Mouse (Mus musculus): Measurements from ENCODE around the gene Miox. TPM values are rescaled to one million over a fixed set of nuclear protein-coding genes. Genes with fewer than 3 reads are reported as not detected.
A peak's percentile ranks its signal among the peaks of the same experiment; 100 is the strongest.

The Miox gene
- total RNA-seq, 2 experiments from 2014 or later, result 1.8 to 3.3 TPM

DNA sequence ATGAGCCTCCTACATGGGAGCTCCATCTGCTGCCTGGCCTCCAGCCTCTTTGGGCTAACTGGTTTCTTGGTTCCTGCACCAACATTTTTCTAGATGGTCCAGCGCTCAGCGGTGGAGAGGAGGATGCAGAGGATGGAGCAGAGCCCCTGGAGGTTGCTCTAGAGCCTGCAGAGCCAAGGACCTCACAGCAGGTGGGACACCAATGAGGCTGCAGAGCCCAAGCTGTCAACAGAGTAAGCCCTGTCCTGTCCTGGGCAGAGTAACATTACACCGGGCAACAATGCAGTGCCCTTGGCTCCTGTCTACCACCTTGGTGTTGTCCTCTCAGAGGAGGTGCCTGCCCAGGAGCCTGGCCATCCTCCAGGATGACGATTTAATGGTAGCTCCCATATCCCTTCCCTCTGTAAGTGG, 30.9 kb downstream of the Miox start:
- DNase-seq, result no peak

DNA sequence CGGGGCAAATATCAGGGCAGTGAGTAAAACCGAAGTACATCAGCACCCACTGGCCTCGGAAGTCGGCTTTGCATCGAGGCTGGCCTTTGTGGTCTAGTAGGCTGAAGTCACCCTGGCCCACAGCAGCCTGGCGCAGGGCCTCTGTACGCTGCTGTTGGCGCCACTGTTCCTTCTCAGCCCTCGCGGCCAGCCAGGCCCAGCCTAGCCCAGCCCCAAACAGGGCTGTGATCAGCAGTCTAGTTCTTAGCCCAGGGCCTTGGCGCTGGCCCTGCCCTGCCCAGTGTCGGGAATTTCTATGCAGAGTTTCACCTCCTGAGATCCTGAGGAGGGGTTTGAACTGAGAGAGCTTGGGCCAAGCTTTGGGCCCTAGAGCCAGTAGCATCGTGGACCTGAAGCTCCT, 37.9 kb downstream of the Miox start:
- no peak for DNase-seq

DNA sequence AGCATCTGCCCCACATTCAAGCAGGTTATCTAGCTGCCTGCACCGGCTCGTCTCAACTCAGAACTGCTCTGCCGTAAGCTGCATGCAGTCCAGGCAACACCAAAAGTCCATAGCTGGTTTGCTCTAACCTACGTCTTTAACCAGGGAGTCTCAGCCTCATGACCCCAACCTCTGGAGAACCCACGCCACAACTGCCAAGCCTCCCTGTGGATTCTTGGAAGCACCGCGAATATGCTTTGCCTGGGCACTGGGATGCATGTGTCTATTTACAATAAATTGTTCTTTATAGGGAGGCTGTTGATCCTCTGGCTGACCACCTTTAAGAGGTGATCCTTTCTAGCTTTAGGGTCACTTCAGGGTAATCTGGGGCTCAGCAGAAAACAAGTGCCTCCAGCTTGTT, 38.3 kb downstream of the Miox start:
- no peak for DNase-seq

DNA sequence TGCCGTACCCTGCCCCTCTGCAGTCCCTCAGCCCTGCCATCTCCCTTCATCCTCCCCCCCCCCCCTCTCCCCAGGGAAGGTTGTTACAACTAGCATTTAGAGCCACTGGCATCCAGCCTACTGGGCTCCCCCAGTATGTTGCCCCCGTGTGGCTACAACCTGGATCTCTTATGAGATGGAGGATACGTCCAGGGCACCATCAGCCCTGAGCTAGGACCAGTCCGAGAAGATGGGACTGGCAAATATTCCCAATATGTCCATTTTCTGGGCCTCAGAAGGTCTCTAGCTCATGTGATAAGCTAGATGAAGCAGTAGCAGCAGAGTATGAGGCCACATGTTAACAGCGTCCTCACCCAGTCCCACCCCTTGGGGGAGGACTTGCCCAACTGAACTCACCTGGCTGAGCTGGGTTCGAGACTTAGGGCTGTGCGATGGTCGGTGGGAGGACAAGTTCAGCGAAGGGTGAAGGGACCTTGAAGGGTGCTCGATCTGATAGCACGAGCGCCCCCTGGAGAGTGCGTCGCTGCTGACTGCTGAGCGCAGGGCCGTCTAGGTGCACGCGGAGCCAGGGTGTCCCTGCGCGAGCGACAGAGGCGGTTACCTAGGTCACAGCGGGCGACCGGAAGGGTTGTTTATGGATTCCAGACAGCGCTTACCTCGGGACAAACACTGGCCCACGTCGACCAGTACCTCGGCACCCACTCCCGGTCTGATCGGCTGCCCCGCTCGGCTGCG, 39.0 kb downstream of the Miox start:
- peak; percentile 92 for DNase-seq

DNA sequence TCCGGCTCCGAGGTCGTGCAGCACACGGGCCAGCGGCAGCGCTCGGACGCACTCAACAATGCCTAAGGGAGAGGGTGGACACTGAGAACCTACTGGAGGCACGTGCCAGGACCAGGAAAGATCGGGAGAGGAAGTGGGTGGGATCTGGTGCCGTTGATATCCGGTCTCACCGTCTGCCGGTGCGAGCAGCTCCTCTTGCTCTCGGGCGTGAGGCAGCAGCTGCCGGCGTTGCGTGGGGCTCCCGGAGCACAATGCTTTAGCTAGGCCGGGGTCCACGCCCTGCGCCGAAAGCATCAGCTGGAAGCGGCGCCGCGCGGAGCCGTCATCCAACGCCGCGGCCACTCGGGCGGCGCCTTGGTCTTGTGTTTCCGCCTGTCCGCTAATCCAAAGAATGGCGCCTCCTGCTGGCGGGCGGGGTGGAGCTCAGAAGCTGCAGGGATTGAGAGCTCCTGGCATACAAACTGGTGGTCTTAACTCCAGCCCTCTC, 39.6 kb downstream of the Miox start, which contains the start of gene Sco2:
Gene Sco2, minus strand, starts transcription at position 85 of the 487 bp plus-strand sequence.
- peak; percentile 96 for DNase-seq

DNA sequence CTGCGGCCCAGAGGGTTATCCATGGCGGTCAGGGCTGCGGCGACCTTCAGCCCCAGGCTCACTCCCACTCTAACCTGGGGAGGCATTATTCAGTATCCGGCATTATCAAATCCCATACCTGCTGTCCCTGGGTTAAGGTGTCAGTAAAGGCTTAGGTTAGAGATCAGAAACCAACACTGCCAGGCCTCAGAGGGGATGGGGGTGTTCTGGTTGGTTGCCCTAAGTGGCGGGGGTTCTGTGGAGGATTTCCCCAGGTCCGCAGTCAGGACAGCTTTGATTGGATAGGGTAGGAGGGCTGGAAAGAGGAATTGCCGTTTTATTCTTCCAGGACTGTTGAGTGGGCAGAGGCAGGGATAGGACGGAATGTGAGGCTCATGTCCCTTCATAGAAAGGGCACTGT, 40.1 kb downstream of the Miox start:
- DNase-seq, result no peak

DNA sequence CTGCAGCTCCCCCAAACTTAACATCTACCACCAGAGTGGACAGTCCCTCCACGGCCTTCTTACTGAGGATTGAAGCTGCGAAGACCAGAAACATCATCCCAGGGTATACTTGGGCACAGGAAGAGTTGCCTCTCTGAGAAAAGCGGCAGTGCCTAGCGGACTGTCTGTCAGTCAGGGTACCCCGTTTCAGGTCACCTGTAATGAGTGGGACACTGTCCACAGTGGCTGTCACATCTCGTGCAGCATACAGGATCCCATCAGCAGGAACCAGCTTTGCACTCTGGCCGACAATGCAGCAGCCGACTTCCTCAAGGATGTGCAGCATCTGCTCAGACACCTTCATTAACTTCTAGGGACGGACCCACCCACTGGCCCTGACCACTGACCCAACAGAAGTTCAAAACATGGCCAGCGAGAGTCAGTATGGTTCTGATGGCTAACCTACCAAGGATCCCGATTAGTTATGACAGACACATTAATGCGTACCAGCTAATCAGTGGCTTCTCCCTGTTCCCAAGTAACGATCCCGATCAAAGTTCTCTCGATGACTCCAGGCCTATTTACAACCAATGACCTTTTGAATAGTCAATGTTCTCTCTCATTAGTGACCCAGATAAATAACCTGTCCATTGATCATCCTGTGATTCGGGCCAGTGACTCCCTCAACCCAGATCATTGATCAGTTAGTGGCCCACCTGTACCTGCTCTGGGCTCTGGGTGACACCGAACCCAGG, 40.8 kb downstream of the Miox start:
- no peak for DNase-seq

DNA sequence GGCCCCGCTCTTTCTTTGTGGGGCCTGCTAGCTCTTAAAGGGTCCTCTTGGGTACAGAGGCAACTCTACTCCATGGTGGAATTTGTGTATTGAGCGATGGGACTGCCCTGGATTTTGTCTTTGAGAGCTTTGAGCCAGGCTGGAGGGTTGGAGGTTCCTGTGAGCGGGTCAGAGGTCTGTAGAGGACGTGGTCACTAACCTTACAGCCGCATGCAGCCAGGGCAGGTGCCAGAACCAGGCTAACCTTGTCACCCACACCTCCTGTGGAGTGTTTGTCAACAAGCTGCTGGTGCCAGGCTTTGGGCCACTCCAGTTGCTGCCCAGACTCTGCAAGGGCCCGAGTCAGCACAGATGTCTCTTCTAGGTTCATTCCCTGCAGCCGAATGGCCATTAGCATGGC, 41.8 kb downstream of the Miox start:
- DNase-seq, result peak; percentile 35

DNA sequence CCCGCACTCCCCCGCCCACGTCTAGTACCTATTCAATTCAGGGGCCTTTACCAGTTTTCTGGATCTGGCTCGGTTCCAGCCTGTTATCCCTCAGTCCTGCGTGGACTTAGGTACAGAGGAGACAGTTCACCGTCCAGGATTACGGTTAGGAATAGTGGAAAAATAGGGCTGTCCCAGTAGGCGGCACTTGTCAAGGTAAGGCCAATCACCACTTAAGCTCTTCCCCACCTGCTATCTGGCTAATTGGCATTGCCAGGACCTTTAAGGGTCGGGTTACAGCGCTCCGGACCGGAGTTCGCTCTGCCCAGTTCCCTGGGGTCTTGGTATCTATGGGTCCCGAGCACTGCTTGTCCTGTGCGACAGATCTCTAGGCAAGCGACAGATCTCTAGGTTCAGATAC, 42.8 kb downstream of the Miox start, which contains the start of gene Tymp:
Gene Tymp, minus strand, starts transcription at position 83 of the 400 bp plus-strand sequence.
- DNase-seq, result no peak

DNA sequence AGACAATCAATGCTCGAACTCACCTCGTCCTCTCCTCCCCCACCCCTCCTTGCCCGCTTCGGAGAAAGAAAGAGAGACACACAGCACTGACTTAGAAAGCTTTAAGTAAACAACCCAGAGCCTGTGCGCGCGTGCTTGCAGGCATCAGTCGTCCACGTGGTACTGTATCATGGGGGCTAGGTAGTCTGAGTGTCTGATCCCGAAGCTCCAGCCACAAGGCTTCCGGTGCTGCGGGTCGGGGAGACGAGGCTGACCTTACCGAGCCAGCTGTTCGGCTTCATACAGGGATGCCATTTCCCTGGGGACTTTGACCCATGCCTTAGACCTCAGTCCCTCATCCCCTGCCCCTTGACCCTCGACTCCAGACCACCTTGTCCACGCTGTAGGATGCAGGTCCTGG, 43.2 kb downstream of the Miox start:
- no peak for DNase-seq

DNA sequence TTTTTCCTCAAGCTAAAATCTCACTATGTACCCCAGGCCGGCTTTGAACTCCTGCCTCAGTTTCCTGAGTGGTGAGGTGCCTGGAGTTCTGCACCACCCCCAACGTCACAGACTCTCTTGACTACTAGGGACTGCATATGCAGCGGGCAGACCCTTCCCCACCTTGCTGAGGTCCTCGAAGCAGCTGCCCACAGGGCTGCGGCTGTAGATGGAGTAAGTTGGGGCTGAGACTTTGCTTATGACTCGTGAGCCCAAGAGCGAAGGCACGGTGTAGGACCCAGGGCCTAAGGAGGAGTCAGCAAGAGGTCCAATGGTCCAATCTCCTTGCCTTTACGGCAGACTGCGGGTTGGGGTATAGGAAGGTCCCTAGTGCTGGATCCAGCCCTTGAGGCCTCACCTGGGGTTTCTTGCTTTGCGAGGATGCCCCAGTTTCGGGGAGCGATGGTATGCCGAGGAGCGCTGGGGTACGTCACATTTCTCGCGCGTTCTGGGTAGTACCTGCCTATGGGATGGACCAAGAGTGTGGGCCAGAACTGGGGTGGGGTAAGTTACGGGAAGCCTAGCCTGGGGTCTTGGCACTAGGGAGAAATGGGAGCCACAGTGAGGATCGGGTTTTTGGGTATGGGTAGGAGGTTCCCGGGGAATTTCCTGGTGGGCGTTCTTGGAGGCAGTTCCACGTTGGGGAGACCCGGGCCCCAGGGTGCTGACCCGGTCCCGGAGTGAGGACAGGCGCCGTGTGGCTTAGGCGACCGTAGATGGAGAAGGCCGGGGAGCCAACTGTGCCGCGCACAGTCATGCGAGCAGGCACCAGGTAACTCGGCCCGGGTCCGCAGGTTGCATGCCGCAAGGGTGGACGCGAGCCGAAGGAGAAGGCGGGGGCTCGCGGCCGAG, 44.0 kb downstream of the Miox start:
- DNase-seq, result no peak

DNA sequence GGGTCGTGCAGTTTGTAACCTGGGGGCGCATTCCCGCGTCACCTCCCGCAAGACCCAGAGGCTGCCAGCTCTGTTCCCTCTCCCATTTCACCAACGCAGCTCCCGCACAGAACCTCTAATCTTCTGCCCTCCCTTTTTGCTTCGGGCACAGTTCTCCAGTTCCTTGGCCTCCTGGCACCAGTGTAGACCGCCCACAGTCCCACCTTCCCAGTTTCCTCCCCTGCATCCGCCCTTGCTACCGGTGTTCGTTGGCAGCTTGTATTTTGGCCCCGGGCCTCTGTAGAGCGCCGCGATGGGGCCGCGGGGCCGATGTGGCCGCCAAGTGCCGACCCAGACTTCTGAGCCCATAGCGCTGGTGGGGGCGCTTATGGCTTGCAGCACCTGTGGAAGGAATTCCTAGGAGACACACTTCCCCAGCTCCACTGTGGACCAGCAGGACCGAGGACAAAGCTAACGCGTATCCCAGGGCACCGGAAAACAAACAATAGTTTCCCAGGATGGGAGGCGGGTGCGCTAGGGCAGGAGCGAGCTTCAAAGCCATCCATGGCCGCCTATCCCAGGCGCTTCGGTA, 44.7 kb downstream of the Miox start, which contains the start of gene Odf3b:
Gene Odf3b, minus strand, starts transcription at position 452 of the 571 bp plus-strand sequence.
- DNase-seq, result peak; percentile 40

DNA sequence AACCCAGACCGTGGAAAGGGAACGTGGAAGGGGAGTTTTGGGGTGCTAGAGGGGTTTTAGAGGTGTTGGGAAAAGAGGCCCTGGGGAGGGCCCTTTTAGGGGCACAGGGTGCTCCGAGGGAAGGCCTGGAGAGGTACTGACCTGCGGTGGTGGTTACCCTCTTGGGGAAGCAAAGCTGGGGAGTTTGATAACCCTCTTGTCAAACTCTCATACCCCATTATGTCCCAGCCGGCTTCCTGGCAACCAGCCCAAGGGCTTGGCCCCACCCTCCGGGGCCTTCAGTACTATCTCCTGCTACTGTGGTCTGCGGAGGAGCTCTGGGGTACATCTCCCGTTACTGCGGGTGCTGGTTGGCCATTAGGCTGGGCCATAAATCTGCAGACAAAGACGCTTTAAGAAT, 45.2 kb downstream of the Miox start:
- DNase-seq, result peak; percentile 46

DNA sequence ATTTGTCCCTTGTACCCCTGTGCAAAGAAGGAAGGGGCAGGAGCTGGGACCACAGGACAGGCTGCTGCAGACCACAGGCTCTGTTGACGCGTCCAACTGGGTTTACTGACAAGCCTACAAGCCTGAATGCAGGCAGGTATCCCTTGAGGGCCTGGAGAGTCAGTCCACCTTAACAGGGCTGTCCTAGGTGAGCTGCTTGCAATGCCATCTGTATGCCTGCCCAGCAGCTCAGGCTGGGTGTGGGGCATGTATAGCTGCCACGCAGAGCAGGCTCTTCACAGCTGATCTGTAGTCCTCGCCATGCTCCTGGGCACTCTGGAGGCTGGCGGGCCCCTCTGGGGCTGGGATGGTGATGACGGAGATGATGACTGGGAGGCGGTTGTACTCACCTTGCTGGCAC, 50.4 kb downstream of the Miox start, which contains the start of gene Klhdc7b:
Gene Klhdc7b, plus strand, starts transcription at position 301 of the 400 bp plus-strand sequence.
- no peak for DNase-seq

Small RNA genes within 50 kb of the gene (microRNA-seq; reads per million reads assigned to microRNA genes)
- gene Mir6959, result not detected

Other genes starting within 250 kb of the Miox start
- gene Selenoo, start 245.3 kb upstream of the Miox start, total RNA-seq (2021), result 10 to 100 TPM; 29.8 to 29.9 TPM
- gene Tubgcp6, start 211.3 kb upstream of the Miox start, total RNA-seq (2021), result 10 to 100 TPM; 13.5 to 18.6 TPM
- gene Hdac10, start 205.7 kb upstream of the Miox start, total RNA-seq (2021), result 10 to 100 TPM; 10.5 to 17.8 TPM
- gene Mapk12, start 193.7 kb upstream of the Miox start, total RNA-seq (2021), result 10 to 100 TPM; 10.1 to 19.3 TPM
- 1 to 10 TPM; 5.1 to 7.3 TPM for gene Mapk11, start 184.8 kb upstream of the Miox start, total RNA-seq (2021)
- gene Plxnb2, start 153.6 kb upstream of the Miox start, total RNA-seq (2021), result 100 to 1,000 TPM in 1 of 2 experiments, 10 to 100 TPM in 1; 96.8 to 105 TPM
- gene Dennd6b, start 137.9 kb upstream of the Miox start, total RNA-seq (2021), result 1 to 10 TPM; 4.7 to 7.4 TPM
- gene Ppp6r2, start 122.8 kb upstream of the Miox start, total RNA-seq (2021), result 10 to 100 TPM; 41.8 to 52.0 TPM
- gene Sbf1, start 19.1 kb upstream of the Miox start, total RNA-seq (2021), result 10 to 100 TPM; 80.3 to 85.7 TPM
- gene Adm2, start 11.7 kb upstream of the Miox start, total RNA-seq (2021), result not detected
- 10 to 100 TPM; 38.6 to 41.9 TPM for gene Lmf2, start 21.3 kb downstream of the Miox start, total RNA-seq (2021)
- gene Ncaph2, start 21.3 kb downstream of the Miox start, total RNA-seq (2021), result 100 to 1,000 TPM in 1 of 2 experiments, 10 to 100 TPM in 1; 89.2 to 103 TPM
- gene Sco2, start 39.4 kb downstream of the Miox start, total RNA-seq (2021), result 10 to 100 TPM; 34.7 to 43.7 TPM
- gene Tymp, start 42.6 kb downstream of the Miox start, total RNA-seq (2021), result 1 to 10 TPM; 3.4 to 9.8 TPM
- gene Odf3b, start 44.9 kb downstream of the Miox start, total RNA-seq (2021), result 1 to 10 TPM; 1.4 to 1.5 TPM
- under 1 TPM in 1 of 2 experiments, not detected in 1; 0.06 TPM for gene Klhdc7b, start 50.5 kb downstream of the Miox start, total RNA-seq (2021)
- gene Syce3, start 76.1 kb downstream of the Miox start, total RNA-seq (2021), result not detected
- 100 to 1,000 TPM; 554 to 660 TPM for gene Cpt1b, start 91.5 kb downstream of the Miox start, total RNA-seq (2021)
- 1 to 10 TPM; 2.5 to 3.5 TPM for gene C730034F03Rik, start 95.2 kb downstream of the Miox start, total RNA-seq (2021)
- 1 to 10 TPM; 5.6 to 9.2 TPM for gene Gm44502, start 95.3 kb downstream of the Miox start, total RNA-seq (2021)
- 100 to 1,000 TPM; 106 to 128 TPM for gene Chkb, start 95.5 kb downstream of the Miox start, total RNA-seq (2021)
- 10 to 100 TPM in 1 of 2 experiments, 1 to 10 TPM in 1; 6.9 to 12.7 TPM for gene Mapk8ip2, start 119.5 kb downstream of the Miox start, total RNA-seq (2021)
- gene Arsa, start 143.0 kb downstream of the Miox start, total RNA-seq (2021), result 10 to 100 TPM; 26.6 to 29.5 TPM
- gene Shank3, start 165.2 kb downstream of the Miox start, total RNA-seq (2021), result 10 to 100 TPM; 54.1 to 67.5 TPM
- under 1 TPM; 0.45 to 0.76 TPM for gene Acr, start 233.9 kb downstream of the Miox start, total RNA-seq (2021)

Data from adrenal gland, postnatal 10 days (tissue).